Mouse (Mus musculus): ENCODE results near the gene Ikzf2.

The Ikzf2 gene

GRCm38 (mm10) chr1:69599074-69599772 is 87.8 kb downstream of the Ikzf2 start:
- in situ Hi-C loops (cut with MboI, MseI), result no loop called here

GRCm38 (mm10) chr1:69591889-69592288 is 95.2 kb downstream of the Ikzf2 start:
- in situ Hi-C loops (cut with MboI, MseI), result no loop called here

GRCm38 (mm10) chr1:69591328-69591801 is 95.7 kb downstream of the Ikzf2 start:
- in situ Hi-C loops (cut with MboI, MseI), result no loop called here

DNA sequence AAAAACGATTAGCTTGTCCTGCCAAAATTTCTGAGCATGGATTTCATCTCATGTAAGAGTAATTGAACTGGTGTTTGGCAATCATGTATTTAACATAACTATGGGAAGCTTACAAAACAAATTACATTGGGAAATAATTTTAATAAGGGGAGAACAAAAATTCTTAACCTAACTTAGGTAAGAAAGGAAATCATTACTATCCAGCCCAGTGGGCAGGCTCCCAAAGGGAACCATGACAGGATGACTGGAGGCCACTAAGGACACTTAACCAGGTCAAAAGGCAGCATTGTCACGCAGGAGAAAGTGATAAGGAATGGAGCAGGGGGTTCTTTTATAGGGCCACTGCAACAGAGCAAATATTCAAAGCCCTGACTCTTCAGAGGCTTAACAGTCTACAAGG is 101.5 kb downstream of the Ikzf2 start:
- in situ Hi-C loops (cut with MboI, MseI), result no loop called here

- in situ Hi-C loops (cut with MboI, MseI), result no loop called here
Observed at GRCm38 (mm10) chr1:69583932-69584659, 102.9 kb downstream of the Ikzf2 start.

- in situ Hi-C loops (cut with MboI, MseI), result no loop called here
Observed at GRCm38 (mm10) chr1:69578917-69579316, 108.1 kb downstream of the Ikzf2 start.

GRCm38 (mm10) chr1:69559443-69560090 is 127.5 kb downstream of the Ikzf2 start:
- in situ Hi-C loops (cut with MboI, MseI), result no loop called here

GRCm38 (mm10) chr1:69555636-69556151 is 131.4 kb downstream of the Ikzf2 start:
- in situ Hi-C loops (cut with MboI, MseI), result no loop called here

DNA sequence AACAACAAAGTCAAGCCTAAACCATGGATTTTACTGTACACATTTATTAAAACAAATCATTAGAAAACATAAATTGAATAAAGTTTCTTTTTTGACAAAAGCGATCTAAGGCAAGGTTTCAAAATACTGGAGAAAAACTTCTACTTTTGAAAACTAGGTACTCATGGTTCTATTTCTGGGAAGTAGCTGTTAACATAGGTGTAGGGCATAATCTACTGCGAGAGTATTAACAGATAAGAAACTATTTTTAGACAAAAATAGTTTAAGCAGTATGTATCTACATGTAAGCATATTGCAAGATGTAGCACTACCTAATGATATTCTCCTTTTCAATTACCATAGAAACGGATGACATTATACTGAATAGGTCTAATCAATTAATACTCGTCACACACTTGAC is 137.1 kb downstream of the Ikzf2 start:
- in situ Hi-C loops (cut with MboI, MseI), result loop anchor here (5.0 kb wide), 1 partner anchor 253 kb away; no protein-coding TSS in a partner anchor

DNA sequence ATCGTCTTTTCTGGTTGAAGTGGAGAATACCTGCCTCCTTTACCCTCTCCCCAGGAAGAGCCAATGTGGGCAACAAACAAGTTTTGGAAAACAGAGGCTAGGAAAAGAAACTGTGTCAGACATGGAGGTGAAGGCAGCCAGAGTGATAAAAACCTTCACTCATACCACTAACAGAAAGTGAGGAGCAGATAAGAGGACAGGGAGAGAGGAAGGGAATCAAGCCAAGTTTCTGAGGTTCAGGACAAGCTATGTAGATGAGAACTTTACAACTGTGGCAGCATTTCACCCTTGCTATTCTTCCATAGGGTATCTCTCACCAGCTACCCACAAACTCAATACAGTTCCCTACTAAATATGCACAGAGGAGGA is 141.2 kb downstream of the Ikzf2 start:
- in situ Hi-C loops (cut with MboI, MseI), result loop anchor here (5.0 kb wide), 1 partner anchor 249 kb away; no protein-coding TSS in a partner anchor

- in situ Hi-C loops (cut with MboI, MseI), result loop anchor here (5.0 kb wide), 1 partner anchor 248 kb away; no protein-coding TSS in a partner anchor
Observed at GRCm38 (mm10) chr1:69545217-69545884, 141.7 kb downstream of the Ikzf2 start.

- in situ Hi-C loops (cut with MboI, MseI), result no loop called here
Observed at GRCm38 (mm10) chr1:69543774-69544597, 143.1 kb downstream of the Ikzf2 start.

DNA sequence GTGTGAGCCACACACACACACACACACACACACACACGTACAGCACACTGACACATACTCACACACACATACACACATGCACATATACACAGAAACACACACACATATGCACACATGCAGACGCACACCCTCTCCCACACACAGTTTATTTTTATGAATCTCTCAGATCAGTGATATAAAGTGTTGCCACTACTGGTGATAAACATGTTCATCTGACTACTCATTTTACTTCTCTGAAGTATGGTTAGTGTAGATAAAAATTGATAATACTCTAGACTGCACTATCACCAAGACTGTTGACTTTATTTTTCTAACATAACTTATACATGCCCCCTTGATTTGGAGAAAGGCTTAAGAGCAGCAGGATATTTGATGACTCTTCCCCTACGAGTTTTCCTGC is 144.5 kb downstream of the Ikzf2 start:
- in situ Hi-C loops (cut with MboI, MseI), result no loop called here

DNA sequence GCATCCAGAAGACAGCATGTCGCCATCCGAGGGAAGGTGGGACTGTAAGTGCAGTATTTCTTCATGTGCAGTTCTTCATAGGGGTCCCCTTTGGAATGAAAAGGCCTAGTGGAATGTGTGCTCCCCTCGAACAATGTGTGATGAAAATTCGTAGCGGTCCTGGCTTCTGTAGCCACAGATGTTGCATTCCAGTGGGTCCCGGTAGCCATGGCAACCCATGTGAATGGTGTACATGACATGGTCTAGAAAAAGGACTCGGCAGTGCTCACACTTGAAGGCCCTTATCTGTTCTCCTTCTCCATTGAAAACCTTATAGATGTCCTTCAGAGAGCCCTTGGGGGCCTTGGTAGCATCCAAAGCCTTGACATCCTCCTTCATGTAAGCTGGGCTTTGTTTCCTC is 148.4 kb downstream of the Ikzf2 start:
- in situ Hi-C loops (cut with MboI, MseI), result no loop called here

GRCm38 (mm10) chr1:69537619-69538018 is 149.4 kb downstream of the Ikzf2 start:
- in situ Hi-C loops (cut with MboI, MseI), result no loop called here

- in situ Hi-C loops (cut with MboI, MseI), result no loop called here
Observed at GRCm38 (mm10) chr1:69535507-69535906, 151.5 kb downstream of the Ikzf2 start.

- in situ Hi-C loops (cut with MboI, MseI), result no loop called here
Observed at GRCm38 (mm10) chr1:69533048-69533447, 154.0 kb downstream of the Ikzf2 start.

DNA sequence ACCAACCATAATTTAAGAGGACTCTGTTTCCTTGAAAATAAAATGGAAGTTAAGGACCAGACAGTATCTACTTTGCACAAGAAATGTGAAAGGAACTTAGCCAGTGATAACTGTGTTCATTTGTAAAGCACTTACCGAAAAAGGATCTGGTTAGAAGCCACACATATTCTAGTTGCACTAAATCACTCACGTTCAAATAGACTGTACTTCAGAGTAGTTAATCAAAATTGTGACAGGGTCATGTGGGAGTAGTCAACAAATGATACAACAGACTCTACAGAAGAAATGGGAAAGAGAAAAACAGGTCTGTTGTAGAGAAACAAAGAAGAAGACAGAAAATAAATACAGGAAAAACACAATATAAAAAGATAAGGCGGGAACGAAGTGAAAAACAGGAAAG is 158.3 kb downstream of the Ikzf2 start:
- in situ Hi-C loops (cut with MboI, MseI), result no loop called here

- in situ Hi-C loops (cut with MboI, MseI), result no loop called here
Observed at GRCm38 (mm10) chr1:69521656-69522055, 165.4 kb downstream of the Ikzf2 start.

DNA sequence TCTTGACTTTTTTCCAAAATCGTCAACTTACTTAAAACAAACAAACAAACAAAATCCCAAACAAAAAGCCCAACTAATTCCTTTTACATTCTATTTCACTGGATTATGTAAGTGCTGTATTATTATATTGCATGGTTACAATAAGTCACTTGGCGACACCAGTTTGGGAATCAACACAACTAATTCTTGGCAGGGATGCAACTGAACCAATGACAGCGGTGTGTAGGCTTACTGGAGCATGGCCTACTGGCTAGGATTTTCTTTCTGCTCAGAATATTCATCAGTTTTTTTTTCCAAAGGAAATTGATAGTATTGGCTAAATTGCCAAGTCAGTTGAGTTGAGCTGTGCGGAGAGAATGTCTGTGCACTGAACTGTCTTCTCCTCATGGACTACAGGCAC is 167.7 kb downstream of the Ikzf2 start:
- in situ Hi-C loops (cut with MboI, MseI), result no loop called here

DNA sequence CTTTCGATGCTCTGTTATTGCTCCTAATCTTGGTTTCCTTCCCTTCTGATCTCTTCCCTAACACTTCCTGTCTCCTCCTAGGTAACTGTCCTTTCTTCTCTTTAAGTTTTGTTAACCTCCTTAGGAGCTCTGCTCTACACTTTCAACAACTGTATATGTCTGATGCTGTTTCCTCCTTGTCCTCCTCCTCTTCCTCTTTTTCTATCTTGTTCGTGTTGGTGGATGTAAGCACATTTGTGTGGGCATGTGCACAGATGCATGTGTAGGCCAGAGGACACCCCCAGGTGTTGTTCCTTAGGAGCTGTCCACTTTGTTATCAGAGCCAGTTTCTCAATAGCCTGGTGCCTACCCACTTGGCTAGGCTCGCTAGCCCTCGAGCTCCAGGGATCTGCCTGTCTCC is 169.0 kb downstream of the Ikzf2 start:
- in situ Hi-C loops (cut with MboI, MseI), result no loop called here
